Mouse (Mus musculus) midbrain, embryonic 10.5 days (tissue): ENCODE results near the gene S1pr5. TPM values are rescaled to one million over a fixed set of nuclear protein-coding genes. Genes with fewer than 3 reads are reported as not detected.
"Not testable (repeated sequence)": the region's sequence is repeated elsewhere in the genome, so short reads cannot be mapped to it uniquely, and the experiment has no call there.

Source experiments
- DNase-seq: peaks from one replicate; pipeline ENCODE4 v3.0.0-alpha.2; 2017; ENCODE audit warnings: low spot score
- H3K27ac ChIP-seq: fragments of 300-500 bp; sonication (generic); replicated peaks from 2 replicates; pipeline ENCODE4 v1.5.1; 2016; ENCODE audit warnings: mild to moderate bottlenecking
- H3K27me3 ChIP-seq: fragments of 300-500 bp; sonication (generic); 2 replicates; pipeline ENCODE4 v1.6.1; 2016; ENCODE audit warnings: low read depth, mild to moderate bottlenecking; ENCODE audit not compliant: poor library complexity, severe bottlenecking
- H3K36me3 ChIP-seq: fragments of 300-500 bp; sonication (generic); 2 replicates; pipeline ENCODE4 v1.6.1; 2016; ENCODE audit warnings: mild to moderate bottlenecking, moderate library complexity
- H3K4me1 ChIP-seq: fragments of 300-500 bp; sonication (generic); 2 replicates; pipeline ENCODE4 v1.6.1; 2016
- H3K4me3 ChIP-seq: fragments of 300-500 bp; sonication (generic); 2 replicates; pipeline ENCODE4 v1.5.1; 2016; ENCODE audit warnings: mild to moderate bottlenecking, moderate library complexity
- H3K9me3 ChIP-seq: fragments of 300-500 bp; sonication (generic); replicated peaks from 2 replicates; pipeline ENCODE4 v1.6.1; 2016; ENCODE audit warnings: mild to moderate bottlenecking
- WGBS: fragments of 180-500 bp; shearing (Covaris S2); methylation state at CpG from one replicate; pipeline ENCODE4 v1.1.7; 2016; 5-methylcytosine and 5-hydroxymethylcytosine counted together
- polyA plus RNA-seq: library from polyadenylated mRNA; unstranded; fragments of >200 nt; fragmentation: Nextera tagmentation; extraction: Ambion mirVana; gene quantifications from 2 replicates; pipeline ENCODE4 v1.2.1, GENCODE M21; 2016

S1pr5 gene
- 0.10 and 0.11 TPM in 2 replicates for polyA plus RNA-seq

DNA sequence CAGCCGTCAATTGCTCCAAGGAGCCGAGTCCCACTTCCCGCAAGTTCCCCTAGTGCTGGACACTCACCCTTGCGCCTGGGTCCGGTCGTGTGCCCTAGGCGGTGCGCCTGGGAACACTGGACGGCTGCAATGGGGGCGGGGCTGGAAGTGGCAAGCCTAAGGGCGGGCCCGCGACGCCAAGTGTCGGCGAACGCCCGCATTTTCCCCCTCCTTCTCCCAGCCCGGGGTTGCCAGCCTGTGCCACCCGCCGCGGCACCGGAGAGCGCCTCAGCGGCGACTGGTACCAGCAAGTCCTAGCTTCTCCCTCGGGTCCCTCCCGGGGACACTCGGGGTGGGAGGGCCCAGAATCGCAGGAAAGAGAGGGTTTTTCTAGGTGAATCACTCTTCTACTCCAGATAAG lies at the start of gene S1pr5:
Gene S1pr5, minus strand, starts transcription at position 118 of the 400 bp plus-strand sequence.
- Histone ChIP-seq H3K27ac (no peak within 1 kb of the TSS), H3K4me1 (peaks cover 21% of the 10 kb centered on the region), H3K9me3 (no peaks in the 10 kb centered on the region), H3K36me3 (no peaks in the 10 kb centered on the region), H3K27me3 (peaks cover 98% of the 10 kb centered on the region), H3K4me3 (peak within 1 kb of the TSS; percentile 34)
- WGBS: 3% methylated on average over 30 of the region's 30 CpGs
- DNase-seq: no peak

- no peak overlapping the region for H3K4me3 ChIP-seq
- no peaks in the 10 kb centered on the region for H3K9me3 ChIP-seq
- no peaks in the 10 kb centered on the region for H3K27me3 ChIP-seq
- peaks cover 6% of the 10 kb centered on the region for H3K36me3 ChIP-seq
- 93% methylated on average over 3 of the region's 3 CpGs for WGBS
- H3K27ac ChIP-seq: peak overlapping the region; percentile 91; the same call in 1 of the 2 replicates
- no peak for DNase-seq
- peaks cover 31% of the 10 kb centered on the region for H3K4me1 ChIP-seq
Observed at GRCm38 (mm10) chr9:21292271-21292670, 44.0 kb upstream of the S1pr5 start.

DNA sequence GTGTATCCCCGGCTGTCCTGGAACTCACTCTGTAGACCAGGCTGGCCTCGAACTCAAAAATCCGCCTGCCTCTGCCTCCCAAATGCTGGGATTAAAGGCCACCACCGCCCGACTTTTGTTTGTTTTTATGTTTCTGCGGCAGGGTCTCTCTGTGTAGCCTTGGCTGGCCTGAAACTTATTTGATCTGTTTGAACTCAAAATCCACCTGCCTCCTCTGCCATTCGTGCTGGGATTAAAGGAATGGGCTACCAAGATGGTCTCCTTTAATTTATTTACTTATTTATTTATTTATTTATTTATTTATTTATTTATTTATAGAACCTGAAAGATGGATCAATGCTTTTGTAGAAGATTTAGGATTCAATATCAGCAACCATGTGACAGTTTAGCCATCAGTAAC lies 43.6 kb upstream of the S1pr5 start:
- not testable (repeated sequence) for H3K27me3 ChIP-seq, H3K36me3 ChIP-seq, H3K9me3 ChIP-seq
- peak; percentile 18 for DNase-seq
- peak overlapping the region; percentile 91 for H3K27ac ChIP-seq
- 22% methylated on average over 7 of the region's 7 CpGs for WGBS
- H3K4me3 ChIP-seq: peak overlapping the region; percentile 89
- peaks cover 35% of the 10 kb centered on the region for H3K4me1 ChIP-seq

- Histone ChIP-seq H3K4me3 (peak within 1 kb of the TSS; percentile 89), H3K27ac (peak within 1 kb of the TSS; percentile 91), H3K27me3 (no peaks in the 10 kb centered on the region), H3K9me3 (no peaks in the 10 kb centered on the region), H3K4me1 (peaks cover 41% of the 10 kb centered on the region), H3K36me3 (peaks cover 6% of the 10 kb centered on the region)
- DNase-seq: peak; percentile 100
- WGBS: under 1% methylated on average over 51 of the region's 51 CpGs
Observed at GRCm38 (mm10) chr9:21291022-21291787, 43.0 kb upstream of the S1pr5 start, which contains the start of gene Cdkn2d. Cdkn2d (minus strand) TSS chr9:21291407.

- under 1% methylated on average over 20 of the region's 20 CpGs for WGBS
- H3K4me3 ChIP-seq: peak overlapping the region; percentile 89
- DNase-seq: no peak
Observed at GRCm38 (mm10) chr9:21290589-21290988, 42.3 kb upstream of the S1pr5 start.

GRCm38 (mm10) chr9:21289337-21289671 lies 41.1 kb upstream of the S1pr5 start:
- Histone ChIP-seq H3K36me3 (peaks cover 22% of the 10 kb centered on the region), H3K27ac (no peak overlapping the region), H3K9me3 (no peaks in the 10 kb centered on the region), H3K27me3 (no peaks in the 10 kb centered on the region), H3K4me1 (peaks cover 42% of the 10 kb centered on the region), H3K4me3 (peak overlapping the region; percentile 89)
- no peak for DNase-seq
- 87% methylated on average over 2 of the region's 2 CpGs for WGBS

More at GRCm38 (mm10) chr9:21290589-21290988, 42.3 kb upstream of the S1pr5 start:
- peak overlapping the region; percentile 91 for H3K27ac ChIP-seq
- peaks cover 9% of the 10 kb centered on the region for H3K36me3 ChIP-seq
- H3K9me3 ChIP-seq: no peaks in the 10 kb centered on the region
- H3K4me1 ChIP-seq: peaks cover 42% of the 10 kb centered on the region
- no peaks in the 10 kb centered on the region for H3K27me3 ChIP-seq

DNA sequence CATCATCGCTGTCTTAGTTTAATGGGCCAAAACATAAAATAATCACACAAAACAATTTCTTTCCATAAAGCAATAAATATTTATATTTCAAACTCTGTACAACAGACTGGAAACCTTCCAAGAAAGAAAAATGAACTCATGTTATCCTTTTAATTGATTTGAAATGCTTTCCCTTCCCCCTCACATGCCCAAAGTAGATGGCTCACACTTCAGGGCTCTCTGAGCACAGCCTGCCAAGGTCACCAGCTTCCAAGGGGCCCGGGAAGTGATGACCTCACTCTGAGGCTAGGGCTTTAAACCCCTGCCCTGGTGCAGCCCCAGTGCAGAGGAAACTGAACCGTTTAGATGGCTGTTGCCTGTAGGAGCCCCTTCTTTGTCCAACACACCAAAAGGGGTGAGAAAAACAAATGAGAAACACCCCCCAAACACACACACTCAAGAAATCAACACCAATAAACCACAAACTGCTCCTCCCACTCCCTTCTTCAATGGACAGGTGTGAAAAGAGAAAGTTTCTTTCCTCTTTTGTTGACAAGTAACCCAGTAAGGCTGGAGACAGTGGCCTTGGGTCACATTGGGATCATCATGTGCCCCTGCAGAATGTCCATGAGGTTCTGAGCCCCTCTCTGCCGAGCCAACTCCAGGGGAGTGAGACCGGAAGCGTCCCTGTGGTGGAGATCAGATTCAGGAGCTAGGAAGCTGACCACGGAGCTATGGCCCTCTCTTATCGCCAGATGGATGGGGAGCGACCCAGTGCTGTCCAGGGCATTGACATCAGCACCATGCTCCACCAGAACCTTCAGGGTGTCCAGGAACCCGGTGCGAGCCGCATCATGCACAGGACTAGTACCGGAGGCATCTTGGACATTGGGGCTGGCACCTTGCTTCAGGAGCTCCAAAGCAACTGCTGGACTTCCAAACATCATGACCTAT lies 40.4 kb upstream of the S1pr5 start:
- no peaks in the 10 kb centered on the region for H3K27me3 ChIP-seq
- H3K4me1 ChIP-seq: peaks cover 42% of the 10 kb centered on the region
- H3K36me3 ChIP-seq: peaks cover 28% of the 10 kb centered on the region
- no peaks in the 10 kb centered on the region for H3K9me3 ChIP-seq
- WGBS: 85% methylated on average over 13 of the region's 13 CpGs
- peak overlapping the region; percentile 91 for H3K27ac ChIP-seq
- no peak for DNase-seq
- peak overlapping the region; percentile 89 for H3K4me3 ChIP-seq

DNA sequence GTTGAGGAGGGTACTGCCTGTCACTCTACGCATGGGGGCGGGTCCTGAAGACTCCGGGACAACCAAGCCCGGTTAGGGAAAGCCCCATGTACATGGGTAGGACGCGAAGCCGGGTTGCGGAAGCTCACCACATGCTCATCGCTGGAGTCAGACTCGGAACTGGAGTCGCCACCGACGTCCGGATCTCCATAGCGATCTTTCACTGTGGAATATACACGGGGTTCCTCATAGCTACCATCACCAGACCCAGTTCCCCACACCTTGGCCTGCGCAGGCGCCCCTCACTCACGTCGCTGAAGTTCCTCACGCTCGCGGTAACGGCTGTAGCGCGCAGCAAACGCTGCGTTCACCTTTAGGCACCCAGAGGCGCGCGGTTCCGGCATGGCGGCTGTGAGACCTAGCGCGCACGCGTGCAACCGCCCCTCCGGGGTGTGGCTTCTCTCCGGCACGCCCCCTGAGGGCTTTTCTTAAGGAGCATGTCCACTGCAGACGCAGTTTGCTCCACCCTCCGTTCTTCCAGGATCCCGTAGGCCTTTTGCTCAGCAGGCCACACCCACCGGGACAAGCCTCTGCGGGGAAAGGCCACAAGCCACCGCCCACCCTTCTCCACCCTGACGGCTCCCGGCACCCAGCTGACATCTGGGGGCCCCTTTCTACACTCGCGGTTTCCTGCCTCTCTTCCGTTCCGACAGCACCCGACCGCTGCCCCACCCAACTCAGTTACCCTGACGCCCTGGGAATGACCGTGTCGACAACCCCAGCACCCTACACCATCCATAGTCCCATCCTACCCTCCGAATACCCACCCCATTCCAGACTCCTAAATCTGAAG lies 39.5 kb upstream of the S1pr5 start, which contains the start of gene Kri1:
Gene Kri1, minus strand, starts transcription at position 399 of the 832 bp plus-strand sequence.
- no peaks in the 10 kb centered on the region for H3K27me3 ChIP-seq
- peak within 1 kb of the TSS; percentile 91 for H3K27ac ChIP-seq
- H3K9me3 ChIP-seq: no peaks in the 10 kb centered on the region
- peaks cover 35% of the 10 kb centered on the region for H3K36me3 ChIP-seq
- peaks cover 42% of the 10 kb centered on the region for H3K4me1 ChIP-seq
- DNase-seq: peak; percentile 95
- peak within 1 kb of the TSS; percentile 89 for H3K4me3 ChIP-seq
- 1% methylated on average over 59 of the region's 59 CpGs for WGBS

- H3K36me3 ChIP-seq: peaks cover 46% of the 10 kb centered on the region
- peak overlapping the region; percentile 89 for H3K4me3 ChIP-seq
- no peaks in the 10 kb centered on the region for H3K9me3 ChIP-seq
- no peak overlapping the region for H3K27ac ChIP-seq
- no peaks in the 10 kb centered on the region for H3K27me3 ChIP-seq
- 76% methylated on average over 3 of the region's 3 CpGs for WGBS
- DNase-seq: no peak
- H3K4me1 ChIP-seq: peaks cover 42% of the 10 kb centered on the region
Observed at GRCm38 (mm10) chr9:21286753-21287152, 38.5 kb upstream of the S1pr5 start.

DNA sequence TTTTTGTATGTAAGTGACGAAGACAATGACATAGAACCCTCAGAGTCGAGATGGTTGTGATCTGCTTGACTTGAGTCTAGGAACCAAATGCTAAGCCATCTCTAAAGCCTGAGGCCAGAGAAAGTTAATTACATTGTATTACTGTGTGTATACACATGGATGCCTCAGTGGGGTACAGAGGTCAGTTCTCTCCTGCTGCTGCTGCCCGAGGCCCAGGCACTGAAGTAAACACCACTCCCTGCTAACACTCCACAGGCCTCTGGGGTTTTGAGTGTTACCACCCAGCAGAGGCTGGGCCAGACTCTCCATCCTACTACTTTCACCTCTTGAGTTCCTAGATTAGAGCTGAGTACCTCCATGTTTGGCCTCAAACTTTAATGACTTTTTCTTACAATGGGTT lies 35.8 kb upstream of the S1pr5 start:
- WGBS: 95% methylated on average over 3 of the region's 3 CpGs
- H3K27ac ChIP-seq: no peak overlapping the region
- peaks cover 70% of the 10 kb centered on the region for H3K36me3 ChIP-seq

DNA sequence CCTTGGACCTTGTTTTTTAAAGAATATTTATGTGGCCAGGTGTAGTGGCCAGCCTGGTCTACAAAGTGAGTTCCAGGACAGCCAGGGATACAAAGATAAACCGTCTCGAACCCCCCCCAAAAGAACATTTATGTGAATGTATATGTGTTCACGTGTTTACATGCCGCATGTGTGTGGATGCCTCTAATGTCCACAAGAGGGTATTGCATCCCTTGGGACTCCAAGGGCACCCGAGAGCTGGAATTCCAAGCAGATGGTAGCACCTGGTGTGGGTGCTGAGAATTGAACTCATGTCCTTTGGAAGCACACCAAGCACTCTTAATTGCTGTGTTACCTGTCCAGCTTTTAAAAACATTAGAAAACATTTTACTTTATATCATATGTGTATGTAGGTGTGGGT lies 35.3 kb upstream of the S1pr5 start:
- Histone ChIP-seq H3K27me3 (no peaks in the 10 kb centered on the region), H3K9me3 (no peaks in the 10 kb centered on the region), H3K4me3 (no peak overlapping the region), H3K36me3 (peaks cover 70% of the 10 kb centered on the region), H3K4me1 (peaks cover 21% of the 10 kb centered on the region), H3K27ac (no peak overlapping the region)
- DNase-seq: no peak
- WGBS: 88% methylated on average over 5 of the region's 5 CpGs

More for the DNA sequence above, 35.8 kb upstream of the S1pr5 start:
- DNase-seq: no peak
- peaks cover 25% of the 10 kb centered on the region for H3K4me1 ChIP-seq
- no peaks in the 10 kb centered on the region for H3K27me3 ChIP-seq
- no peak overlapping the region for H3K4me3 ChIP-seq
- no peaks in the 10 kb centered on the region for H3K9me3 ChIP-seq

- Histone ChIP-seq H3K4me3 (no peak overlapping the region), H3K9me3 (no peaks in the 10 kb centered on the region), H3K27me3 (no peaks in the 10 kb centered on the region), H3K4me1 (no peaks in the 10 kb centered on the region), H3K27ac (no peak overlapping the region), H3K36me3 (peaks cover 99% of the 10 kb centered on the region)
- WGBS: 97% methylated on average over 5 of the region's 5 CpGs
- DNase-seq: no peak
Observed at GRCm38 (mm10) chr9:21277776-21278175, 29.5 kb upstream of the S1pr5 start.
